Mouse (Mus musculus): ENCODE results near the gene Cyp2ab1.

DNA sequence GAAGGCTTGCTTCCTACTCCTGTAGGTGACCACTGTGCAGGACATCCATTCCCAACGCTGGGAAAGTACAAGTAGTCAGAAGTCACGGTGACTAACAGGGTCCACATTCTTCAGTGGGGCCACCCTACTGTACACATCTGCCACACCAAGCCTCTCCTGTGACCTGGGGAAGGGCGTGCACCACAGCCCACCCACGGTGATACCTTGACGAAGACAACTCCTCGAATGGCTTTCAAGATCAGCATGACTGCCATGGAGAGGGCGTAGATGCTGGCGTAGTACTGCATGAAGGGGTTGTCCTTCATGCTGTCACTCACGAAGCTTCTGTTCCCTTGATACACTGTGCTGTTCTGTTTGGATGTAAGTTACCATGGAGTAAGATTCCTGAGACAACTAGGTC is 43.0 kb upstream of the Cyp2ab1 start:
- TF ChIP-seq CTCF (IDR thresholded peaks at IDR 0.05; ENCODE audit: borderline replicate concordance, insufficient read depth, low read length) (no peak), POLR2A (IDR thresholded peaks at IDR 0.05; ENCODE audit: low read depth, low read length) (no peak)
